Mouse (Mus musculus): ENCODE measurements around the gene Amn1. TPM values are rescaled to one million over a fixed set of nuclear protein-coding genes. Genes with fewer than 3 reads are reported as not detected.
"Not testable (repeated sequence)": the region's sequence is repeated elsewhere in the genome, so short reads cannot be mapped to it uniquely, and the experiment has no call there.

The Amn1 gene
- polyA plus RNA-seq, 1 experiment from 2014 or later = 110 TPM

DNA sequence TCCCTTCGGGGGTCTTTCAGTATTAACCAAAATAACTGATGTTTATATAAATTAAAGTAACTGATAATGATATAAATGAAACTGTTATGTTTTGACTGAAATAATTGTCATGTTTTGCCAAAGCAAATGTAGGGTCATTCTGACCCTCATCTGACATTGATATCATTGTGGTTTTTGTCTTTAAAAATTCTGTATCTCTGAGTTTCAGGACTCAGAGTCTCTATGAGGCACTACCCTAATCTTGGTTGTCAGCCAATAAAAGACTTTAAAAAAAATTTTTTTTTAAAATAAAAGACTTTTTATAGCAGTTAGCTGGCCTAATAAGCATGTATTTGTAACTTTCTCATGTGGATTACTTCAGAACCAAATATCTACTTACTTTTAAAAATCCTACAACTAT, 20.8 kb downstream of the Amn1 start:
- ATAC-seq (ENCODE audit: low FRiP score) = no peak
- Histone ChIP-seq H3K9me3 (ENCODE audit: control insufficient read depth, low read length) (no peaks in the 10 kb centered on the region), H3K27ac (no peak overlapping the region), H3K9ac (no peak overlapping the region), H3K4me3 (replicated peaks; ENCODE audit: low read length) (no peak overlapping the region), H3K27me3 (ENCODE audit: control insufficient read depth, insufficient read depth, low read length) (no peaks in the 10 kb centered on the region), H3K36me3 (replicated peaks; ENCODE audit: control insufficient read depth, insufficient read depth) (peaks cover 67% of the 10 kb centered on the region), H3K4me2 (replicated peaks) (no peak overlapping the region), H3K4me1 (replicated peaks; ENCODE audit: control insufficient read depth, insufficient read depth, low read length) (no peaks in the 10 kb centered on the region)
- DNase-seq (ENCODE audit: low spot score) = no peak
- WGBS = 97% methylated on average over 1 of the region's 1 CpGs

DNA sequence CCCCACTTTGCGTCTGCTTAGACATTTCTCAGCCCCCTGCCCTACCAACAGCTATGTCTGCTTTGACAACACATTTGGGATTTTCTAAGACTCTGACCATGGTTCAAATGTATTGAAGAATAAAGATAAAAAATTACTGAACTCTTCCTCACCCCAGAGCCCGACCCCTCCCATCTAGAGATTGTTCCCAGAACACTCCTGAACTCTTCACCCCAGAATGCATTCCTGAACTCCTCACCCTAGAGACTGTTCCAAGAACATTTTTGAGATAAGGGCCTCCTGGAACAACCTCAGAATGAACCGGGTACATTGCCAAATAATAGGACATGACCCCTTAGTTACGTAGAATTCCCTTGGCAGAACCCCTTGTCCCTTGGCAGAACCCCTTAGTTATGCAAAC, 21.5 kb downstream of the Amn1 start:
- peaks cover 73% of the 10 kb centered on the region for H3K36me3 ChIP-seq (replicated peaks; ENCODE audit: control insufficient read depth, insufficient read depth)
- not testable (repeated sequence) for H3K4me2 ChIP-seq (replicated peaks); DNase-seq (ENCODE audit: low spot score); ATAC-seq (ENCODE audit: low FRiP score); H3K27ac ChIP-seq; H3K4me3 ChIP-seq (replicated peaks; ENCODE audit: low read length); H3K4me1 ChIP-seq (replicated peaks; ENCODE audit: control insufficient read depth, insufficient read depth, low read length); H3K9me3 ChIP-seq (ENCODE audit: control insufficient read depth, low read length); H3K9ac ChIP-seq; H3K27me3 ChIP-seq (ENCODE audit: control insufficient read depth, insufficient read depth, low read length)
- WGBS = 96% methylated on average over 2 of the region's 4 CpGs

DNA sequence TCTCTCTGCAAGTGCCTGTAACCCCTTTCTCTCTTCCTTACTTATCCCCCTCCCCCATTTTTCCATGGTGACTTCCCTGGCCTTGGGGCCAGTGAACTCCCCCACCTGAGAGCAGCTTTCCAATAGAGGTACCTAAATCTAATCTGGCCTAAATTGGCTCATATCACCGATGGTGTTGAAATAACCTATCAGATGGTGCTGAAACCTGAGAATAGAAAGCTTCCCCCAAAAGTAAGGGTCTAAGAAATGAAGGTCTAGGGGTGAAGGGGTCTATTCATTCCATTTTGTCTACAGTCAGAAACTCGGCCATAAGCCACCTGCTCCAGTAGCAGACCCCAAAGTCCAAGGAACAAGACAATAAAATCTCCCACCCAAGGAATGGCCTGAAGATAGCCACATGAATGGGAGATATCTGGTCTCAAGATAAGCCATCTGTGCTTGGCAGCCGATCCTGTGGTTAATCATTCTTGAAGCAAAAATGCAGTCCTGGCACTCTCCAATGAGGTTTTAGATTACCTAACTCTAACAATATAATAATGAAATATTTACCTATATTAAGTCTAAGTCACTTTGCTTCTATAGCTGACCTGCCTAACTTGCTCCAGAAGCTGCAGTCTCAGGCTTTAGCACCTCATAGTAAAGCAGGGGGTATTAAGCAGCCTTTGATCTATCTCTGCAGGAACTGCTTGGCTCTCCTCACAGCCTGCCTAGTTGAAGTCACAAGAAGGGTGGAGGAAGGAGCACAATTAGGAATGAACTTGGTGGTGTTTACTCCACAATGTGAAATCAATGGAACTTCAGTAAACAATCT, 33.3 kb downstream of the Amn1 start:
- H3K27me3 ChIP-seq (ENCODE audit: control insufficient read depth, insufficient read depth, low read length) = no peaks in the 10 kb centered on the region
- 64% methylated on average over 3 of the region's 3 CpGs for WGBS
- H3K9me3 ChIP-seq (ENCODE audit: control insufficient read depth, low read length) = no peaks in the 10 kb centered on the region
- H3K4me2 ChIP-seq (replicated peaks) = no peak overlapping the region
- peaks cover 51% of the 10 kb centered on the region for H3K36me3 ChIP-seq (replicated peaks; ENCODE audit: control insufficient read depth, insufficient read depth)
- no peak overlapping the region for H3K9ac ChIP-seq
- H3K4me3 ChIP-seq (replicated peaks; ENCODE audit: low read length) = no peak overlapping the region
- no peaks in the 10 kb centered on the region; the same call in 1 of the 2 replicates for H3K4me1 ChIP-seq (replicated peaks; ENCODE audit: control insufficient read depth, insufficient read depth, low read length)
- no peak overlapping the region for H3K27ac ChIP-seq
- no peak for ATAC-seq (ENCODE audit: low FRiP score)
- DNase-seq (ENCODE audit: low spot score) = no peak

DNA sequence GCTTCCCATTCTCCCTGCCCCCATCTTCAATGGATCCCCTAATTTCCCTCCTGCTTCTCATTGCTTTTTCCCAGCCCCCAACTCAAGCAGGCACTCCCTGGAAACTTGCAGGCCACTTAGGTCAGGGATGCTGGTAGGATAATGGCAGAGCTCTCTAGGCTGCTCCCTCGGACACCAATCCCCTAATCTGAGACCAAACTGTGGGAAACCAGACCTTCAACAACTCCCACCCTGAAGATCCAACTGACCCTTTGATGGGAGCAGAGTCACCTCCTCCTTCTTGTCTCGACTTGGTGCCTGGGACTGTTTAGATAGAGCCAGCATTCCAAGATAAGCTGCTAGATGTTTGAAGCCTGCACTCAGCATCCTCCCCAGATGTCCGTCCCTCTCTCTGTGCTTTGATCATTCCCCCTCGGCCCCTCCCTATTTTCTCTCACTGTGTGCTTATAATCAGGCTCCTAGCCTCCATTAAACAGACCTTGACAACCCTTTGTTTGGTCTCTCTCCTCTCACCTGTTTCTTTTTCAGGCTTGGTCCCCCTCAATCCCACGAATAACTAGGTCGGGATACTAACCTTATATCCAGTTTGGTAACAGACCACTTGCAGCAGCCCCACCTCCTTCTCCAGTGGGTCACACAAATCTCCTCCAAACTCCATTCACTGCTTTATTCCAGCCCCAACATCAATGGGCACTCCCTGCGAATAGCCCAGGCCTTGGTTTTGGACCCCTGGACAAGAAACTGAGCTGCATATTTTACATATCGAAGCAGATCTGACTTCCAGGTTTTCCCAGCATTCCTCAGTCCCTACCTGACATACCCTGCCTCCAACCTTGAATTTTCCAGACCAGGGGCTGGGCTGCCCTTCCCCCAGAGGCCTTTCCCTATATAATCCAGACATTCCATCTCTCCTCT, 34.1 kb downstream of the Amn1 start:
- Histone ChIP-seq H3K4me2 (replicated peaks) (no peak overlapping the region), H3K27me3 (ENCODE audit: control insufficient read depth, insufficient read depth, low read length) (no peaks in the 10 kb centered on the region), H3K9ac (no peak overlapping the region), H3K4me3 (replicated peaks; ENCODE audit: low read length) (no peak overlapping the region), H3K27ac (no peak overlapping the region), H3K36me3 (replicated peaks; ENCODE audit: control insufficient read depth, insufficient read depth) (peaks cover 44% of the 10 kb centered on the region), H3K9me3 (ENCODE audit: control insufficient read depth, low read length) (no peaks in the 10 kb centered on the region), H3K4me1 (replicated peaks; ENCODE audit: control insufficient read depth, insufficient read depth, low read length) (no peaks in the 10 kb centered on the region; the same call in 1 of the 2 replicates)
- DNase-seq (ENCODE audit: low spot score) = no peak
- ATAC-seq (ENCODE audit: low FRiP score) = 0 out of 2 replicates have a peak, but pooled peaks have one; percentile 14
- WGBS = 30% methylated on average over 8 of the region's 8 CpGs

DNA sequence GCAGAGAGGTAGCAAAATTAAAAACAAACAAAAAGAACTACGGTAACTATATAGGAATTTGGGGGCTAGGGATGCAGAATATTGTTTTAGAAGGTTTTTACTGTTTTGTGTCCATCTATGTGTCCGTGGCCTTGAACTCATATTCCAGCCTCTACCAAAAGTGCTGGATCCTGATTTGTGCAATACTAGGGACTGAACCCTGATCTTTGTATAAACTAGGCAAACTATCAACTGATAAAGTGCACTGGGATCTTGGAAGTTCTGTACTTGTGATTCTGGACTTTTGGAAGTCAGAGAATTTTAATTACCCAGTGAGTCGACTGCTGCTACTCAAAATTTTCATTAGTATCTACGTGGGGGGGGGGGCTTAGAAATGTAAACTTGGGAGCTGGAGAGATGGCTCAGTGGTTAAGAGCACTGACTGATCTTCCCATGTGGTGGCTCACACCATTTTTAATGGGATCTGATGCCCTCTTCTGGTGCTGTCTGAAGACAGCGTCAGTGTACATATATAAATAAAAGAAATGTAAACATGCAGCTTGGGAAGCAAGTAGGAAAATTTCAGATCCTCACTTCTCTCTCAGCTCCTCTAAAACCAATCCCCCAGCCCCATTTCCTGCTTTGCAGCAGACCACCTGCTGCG, 34.9 kb downstream of the Amn1 start:
- no peak for ATAC-seq (ENCODE audit: low FRiP score)
- Histone ChIP-seq H3K4me2 (replicated peaks) (no peak overlapping the region), H3K9ac (no peak overlapping the region), H3K27me3 (ENCODE audit: control insufficient read depth, insufficient read depth, low read length) (no peaks in the 10 kb centered on the region), H3K4me1 (replicated peaks; ENCODE audit: control insufficient read depth, insufficient read depth, low read length) (no peaks in the 10 kb centered on the region; the same call in 1 of the 2 replicates), H3K27ac (no peak overlapping the region), H3K36me3 (replicated peaks; ENCODE audit: control insufficient read depth, insufficient read depth) (peaks cover 36% of the 10 kb centered on the region), H3K9me3 (ENCODE audit: control insufficient read depth, low read length) (no peaks in the 10 kb centered on the region), H3K4me3 (replicated peaks; ENCODE audit: low read length) (no peak overlapping the region)
- WGBS = 49% methylated on average over 6 of the region's 6 CpGs
- DNase-seq (ENCODE audit: low spot score) = no peak

DNA sequence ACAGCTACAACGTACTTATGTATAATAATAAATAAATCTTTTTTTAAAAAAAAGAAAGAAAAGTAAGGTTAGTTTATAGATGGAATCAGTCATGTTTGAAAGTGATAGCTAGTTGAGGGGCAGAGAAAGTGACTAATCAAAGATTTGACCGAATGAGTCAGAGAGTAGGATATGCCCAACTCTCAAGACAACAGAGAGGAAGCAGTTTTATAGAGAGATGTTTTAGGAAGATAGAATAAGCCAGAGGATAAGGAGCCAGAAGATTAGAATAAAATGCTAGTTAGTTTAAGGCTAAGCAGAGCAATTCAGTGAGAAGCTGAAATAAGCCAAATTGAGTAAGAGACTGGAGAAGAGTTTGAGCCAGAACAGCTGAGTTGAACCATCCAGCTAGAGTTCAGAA, 36.4 kb downstream of the Amn1 start:
- no peak for DNase-seq (ENCODE audit: low spot score)
- H3K36me3 ChIP-seq (replicated peaks; ENCODE audit: control insufficient read depth, insufficient read depth) = peaks cover 24% of the 10 kb centered on the region
- ATAC-seq (ENCODE audit: low FRiP score) = no peak
- H3K4me1 ChIP-seq (replicated peaks; ENCODE audit: control insufficient read depth, insufficient read depth, low read length) = no peaks in the 10 kb centered on the region; the same call in 1 of the 2 replicates
- H3K9ac ChIP-seq = no peak overlapping the region
- no peaks in the 10 kb centered on the region for H3K27me3 ChIP-seq (ENCODE audit: control insufficient read depth, insufficient read depth, low read length)
- no peaks in the 10 kb centered on the region for H3K9me3 ChIP-seq (ENCODE audit: control insufficient read depth, low read length)
- no peak overlapping the region for H3K4me3 ChIP-seq (replicated peaks; ENCODE audit: low read length)
- 96% methylated on average over 2 of the region's 2 CpGs for WGBS
- no peak overlapping the region for H3K4me2 ChIP-seq (replicated peaks)
- no peak overlapping the region for H3K27ac ChIP-seq

DNA sequence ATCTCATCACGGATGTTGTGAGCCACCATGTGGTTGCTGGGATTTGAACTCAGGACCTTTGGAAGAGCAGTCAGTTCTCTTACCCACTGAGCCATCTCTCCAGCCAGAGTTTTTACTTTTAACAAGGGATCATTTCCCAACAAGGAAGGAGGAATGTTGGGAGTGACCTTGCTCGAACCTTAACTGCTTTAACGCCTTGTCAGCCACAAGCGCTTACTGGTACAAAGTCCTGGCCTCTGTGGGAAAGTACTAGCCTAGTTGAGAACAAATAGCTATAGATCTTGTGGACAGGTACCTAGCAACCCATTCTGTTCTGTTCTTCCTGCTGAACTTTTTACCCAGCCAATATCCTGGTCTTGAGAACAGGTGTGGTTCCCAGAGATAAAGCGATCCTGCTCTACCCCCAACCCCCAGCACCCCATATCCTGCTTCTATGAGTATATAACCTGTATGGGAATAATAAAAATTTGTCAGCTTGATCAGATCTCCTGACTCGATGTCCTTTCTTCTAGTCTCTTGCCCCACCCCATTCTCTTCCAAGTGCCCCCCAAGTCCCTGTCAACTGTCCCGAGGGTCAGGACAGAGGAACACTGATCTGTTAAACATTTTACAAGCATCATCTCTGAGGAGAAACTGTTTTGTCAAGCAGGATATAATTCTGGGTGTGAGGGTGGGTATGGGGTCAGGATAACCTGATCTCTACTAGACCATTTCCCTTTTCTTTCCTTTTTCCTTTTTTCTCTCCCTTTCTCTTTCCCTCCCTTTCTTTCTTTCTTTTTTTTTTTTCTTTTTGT, 39.9 kb downstream of the Amn1 start:
- Histone ChIP-seq H3K9me3 (ENCODE audit: control insufficient read depth, low read length) (no peaks in the 10 kb centered on the region), H3K4me3 (replicated peaks; ENCODE audit: low read length) (no peak overlapping the region), H3K27me3 (ENCODE audit: control insufficient read depth, insufficient read depth, low read length) (no peaks in the 10 kb centered on the region), H3K4me2 (replicated peaks) (no peak overlapping the region), H3K9ac (no peak overlapping the region), H3K36me3 (replicated peaks; ENCODE audit: control insufficient read depth, insufficient read depth) (0 out of 2 replicates have a peak, but pooled peaks cover 11% of the 10 kb centered on the region), H3K27ac (no peak overlapping the region), H3K4me1 (replicated peaks; ENCODE audit: control insufficient read depth, insufficient read depth, low read length) (no peaks in the 10 kb centered on the region)
- ATAC-seq (ENCODE audit: low FRiP score) = no peak
- WGBS = 92% methylated on average over 7 of the region's 7 CpGs
- no peak for DNase-seq (ENCODE audit: low spot score)

DNA sequence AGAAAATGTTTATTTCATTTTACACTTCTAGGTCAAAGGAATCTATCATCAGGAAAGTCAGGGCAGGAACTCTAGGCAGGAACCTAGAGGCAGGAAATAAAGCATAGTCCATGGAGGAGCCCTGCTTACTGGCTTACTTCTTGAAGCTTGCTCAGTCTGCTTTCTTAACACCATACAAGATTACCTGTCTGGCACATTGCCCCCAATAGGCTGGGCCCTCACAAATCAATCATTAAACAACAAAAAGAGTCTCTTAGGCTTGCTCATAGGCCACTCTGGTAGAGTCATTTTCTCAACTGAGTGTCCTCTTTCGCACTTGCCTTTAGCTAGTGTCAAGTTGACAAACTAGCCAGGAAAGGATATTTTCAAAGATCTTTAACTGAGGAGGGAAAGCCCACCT, 43.4 kb downstream of the Amn1 start:
- WGBS = 95% methylated on average over 1 of the region's 1 CpGs
- H3K27me3 ChIP-seq (ENCODE audit: control insufficient read depth, insufficient read depth, low read length) = no peaks in the 10 kb centered on the region
- H3K9ac ChIP-seq = no peak overlapping the region
- no peak overlapping the region for H3K27ac ChIP-seq
- no peaks in the 10 kb centered on the region for H3K9me3 ChIP-seq (ENCODE audit: control insufficient read depth, low read length)
- H3K4me1 ChIP-seq (replicated peaks; ENCODE audit: control insufficient read depth, insufficient read depth, low read length) = no peaks in the 10 kb centered on the region
- no peaks in the 10 kb centered on the region for H3K36me3 ChIP-seq (replicated peaks; ENCODE audit: control insufficient read depth, insufficient read depth)
- DNase-seq (ENCODE audit: low spot score) (no peak), ATAC-seq (ENCODE audit: low FRiP score) (no peak)
- no peak overlapping the region for H3K4me2 ChIP-seq (replicated peaks)
- no peak overlapping the region for H3K4me3 ChIP-seq (replicated peaks; ENCODE audit: low read length)
